Mouse (Mus musculus) forebrain, postnatal 0 days (tissue): ENCODE measurements around the gene Ube2d3. TPM values are rescaled to one million over a fixed set of nuclear protein-coding genes. Genes with fewer than 3 reads are reported as not detected.
A peak's percentile ranks its signal among the peaks of the same experiment; 100 is the strongest.
"Not testable (repeated sequence)": the region's sequence is repeated elsewhere in the genome, so short reads cannot be mapped to it uniquely, and the experiment has no call there.

Experiments
- ATAC-seq: fragments of 200-750 bp; cut with Nextera tagmentation; 2 replicates; pipeline ENCODE4 v1.8.0; 2017; ENCODE audit warnings: mild to moderate bottlenecking, moderate library complexity
- DNase-seq: peaks from one replicate; pipeline ENCODE4 v3.0.0-alpha.2; 2015
- H3K27ac ChIP-seq: fragments of 300-500 bp; sonication (generic); 2 replicates; pipeline ENCODE4 v1.5.1; 2014; ENCODE audit warnings: low read depth, mild to moderate bottlenecking, antibody characterized with exemption, low read length, moderate library complexity, mixed read lengths
- H3K27me3 ChIP-seq: fragments of 300-500 bp; sonication (generic); 2 replicates; pipeline ENCODE4 v1.6.1; 2014; ENCODE audit warnings: mild to moderate bottlenecking, low read length, mixed read lengths; ENCODE audit not compliant: insufficient read depth
- H3K36me3 ChIP-seq: fragments of 300-500 bp; sonication (generic); 2 replicates; pipeline ENCODE4 v1.6.1; 2014; ENCODE audit warnings: mild to moderate bottlenecking, moderate library complexity; ENCODE audit not compliant: insufficient read depth
- H3K4me1 ChIP-seq: fragments of 300-500 bp; sonication (generic); 2 replicates; pipeline ENCODE4 v1.6.1; 2014; ENCODE audit warnings: antibody characterized with exemption; ENCODE audit not compliant: insufficient read depth
- H3K4me2 ChIP-seq: fragments of 300-500 bp; sonication (generic); 2 replicates; pipeline ENCODE4 v1.6.1; 2014; ENCODE audit warnings: low read depth, mild to moderate bottlenecking, moderate library complexity
- H3K4me3 ChIP-seq: fragments of 300-500 bp; sonication (generic); 2 replicates; pipeline ENCODE4 v1.5.1; 2014; ENCODE audit warnings: low read depth, low read length, mixed read lengths
- H3K9ac ChIP-seq: fragments of 300-500 bp; sonication (generic); 2 replicates; pipeline ENCODE4 v1.6.1; 2014; ENCODE audit warnings: mild to moderate bottlenecking
- H3K9me3 ChIP-seq: fragments of 300-500 bp; sonication (generic); 2 replicates; pipeline ENCODE4 v1.6.1; 2016; ENCODE audit warnings: low read length
- CTCF ChIP-seq: sonication (generic); IDR thresholded peaks from 2 replicates; pipeline ENCODE4 v1.5.1; 2016; ENCODE audit warnings: antibody characterized with exemption, control low read depth, low read depth
- WGBS: fragments of 180-500 bp; shearing (Covaris S2); extraction: QIAGEN DNeasy Blood & Tissue Kit; methylation state at CpG from one replicate; pipeline ENCODE4 v1.1.7; 2014; 5-methylcytosine and 5-hydroxymethylcytosine counted together
- polyA plus RNA-seq: library from polyadenylated mRNA; unstranded; fragments of >200 nt; fragmentation: Nextera tagmentation; extraction: Ambion mirVana; gene quantifications from 2 replicates; pipeline ENCODE4 v1.2.1, GENCODE M21; 2015
- total RNA-seq: library from RNA; depleted of rRNA; stranded (reverse); fragments of >200 nt; gene quantifications from 2 replicates; pipeline ENCODE4 v1.2.3, GENCODE M21; 2014

Gene Ube2d3
- total and polyA plus RNA-seq, 2 experiments from 2014 or later, result 341 to 607 TPM

- DNase-seq, result no peak
- Histone ChIP-seq H3K36me3 (no peaks in the 10 kb centered on the region), H3K9ac (no peak overlapping the region), H3K27me3 (no peaks in the 10 kb centered on the region), H3K4me3 (no peak overlapping the region), H3K4me1 (no peaks in the 10 kb centered on the region), H3K9me3 (no peaks in the 10 kb centered on the region), H3K27ac (no peak overlapping the region), H3K4me2 (no peak overlapping the region)
- 88% methylated on average over 5 of the region's 5 CpGs for WGBS
- ATAC-seq, result no peak
- no peak for TF ChIP-seq CTCF
These were observed 52.0 kb downstream of the Ube2d3 start for GRCm38 (mm10) chr3:135489865-135490520.

- H3K27ac ChIP-seq, result no peak overlapping the region
- TF ChIP-seq CTCF, result no peak
- no peak overlapping the region for H3K4me2 ChIP-seq
- ATAC-seq (no peak), DNase-seq (no peak)
- H3K9me3 ChIP-seq, result no peaks in the 10 kb centered on the region
- H3K4me1 ChIP-seq, result no peaks in the 10 kb centered on the region
- no peak overlapping the region for H3K4me3 ChIP-seq
- WGBS, result 94% methylated on average over 6 of the region's 6 CpGs
- no peaks in the 10 kb centered on the region for H3K27me3 ChIP-seq
- H3K9ac ChIP-seq, result no peak overlapping the region
- no peaks in the 10 kb centered on the region for H3K36me3 ChIP-seq
These were observed 53.2 kb downstream of the Ube2d3 start for GRCm38 (mm10) chr3:135491102-135491501.

DNA sequence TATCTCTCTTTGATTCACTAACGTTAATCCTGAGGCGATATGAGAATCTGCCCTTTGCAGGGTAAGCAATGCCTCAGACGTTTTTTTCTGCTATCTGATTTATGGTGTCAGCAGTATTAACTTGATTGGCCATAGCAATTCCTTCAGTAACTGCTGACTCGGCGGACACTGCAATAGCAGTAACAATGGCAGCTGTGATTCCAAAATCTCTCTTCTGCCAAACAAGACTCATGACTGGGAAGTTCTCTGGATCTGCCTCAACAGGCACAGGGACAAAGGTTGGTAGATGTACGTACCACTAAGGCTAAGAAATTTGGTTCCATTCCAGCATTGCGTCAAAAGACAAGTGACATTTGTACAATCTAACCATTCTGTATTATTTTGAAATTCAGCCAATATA is 55.4 kb downstream of the Ube2d3 start:
- not testable (repeated sequence) for H3K4me3 ChIP-seq, DNase-seq, H3K9me3 ChIP-seq, H3K27ac ChIP-seq, H3K4me1 ChIP-seq, ATAC-seq, H3K36me3 ChIP-seq, H3K9ac ChIP-seq, H3K4me2 ChIP-seq, H3K27me3 ChIP-seq
- 80% methylated on average over 7 of the region's 7 CpGs for WGBS

- not testable (repeated sequence) for H3K27me3 ChIP-seq, H3K36me3 ChIP-seq, H3K27ac ChIP-seq, DNase-seq, H3K4me3 ChIP-seq, H3K9me3 ChIP-seq, H3K9ac ChIP-seq, H3K4me2 ChIP-seq, H3K4me1 ChIP-seq, ATAC-seq
- 89% methylated on average over 4 of the region's 4 CpGs for WGBS
These were observed 60.0 kb downstream of the Ube2d3 start for GRCm38 (mm10) chr3:135497956-135498355.

DNA sequence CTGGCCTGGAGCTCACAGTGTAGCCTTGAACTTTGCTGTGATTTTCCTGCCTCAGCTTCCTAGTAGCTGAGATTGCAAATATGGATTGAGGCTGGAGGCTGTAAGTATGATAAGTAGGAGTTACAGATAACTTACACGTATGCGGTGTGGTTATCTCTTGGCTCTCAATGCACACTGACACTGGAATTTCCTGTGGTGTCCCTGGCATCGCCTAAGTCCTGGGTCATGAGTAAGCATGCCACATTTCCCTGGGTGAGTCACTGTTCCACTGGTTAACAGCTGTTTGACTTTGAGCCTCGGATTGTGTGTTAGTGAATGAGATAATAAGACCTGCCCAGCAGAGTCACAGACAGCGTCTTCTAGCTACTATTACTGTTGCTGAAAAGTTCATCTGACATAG is 60.9 kb downstream of the Ube2d3 start:
- 92% methylated on average over 5 of the region's 5 CpGs for WGBS
- no peak for ATAC-seq
- Histone ChIP-seq H3K36me3 (no peaks in the 10 kb centered on the region), H3K4me3 (no peak overlapping the region), H3K9ac (no peak overlapping the region), H3K4me2 (no peak overlapping the region), H3K27me3 (no peaks in the 10 kb centered on the region), H3K4me1 (no peaks in the 10 kb centered on the region), H3K27ac (no peak overlapping the region), H3K9me3 (no peaks in the 10 kb centered on the region)
- no peak for DNase-seq
- TF ChIP-seq CTCF, result no peak

GRCm38 (mm10) chr3:135503160-135503559 is 65.2 kb downstream of the Ube2d3 start:
- H3K4me2 ChIP-seq, result no peak overlapping the region
- no peaks in the 10 kb centered on the region for H3K9me3 ChIP-seq
- ATAC-seq, result no peak
- WGBS, result 89% methylated on average over 5 of the region's 5 CpGs
- H3K9ac ChIP-seq, result no peak overlapping the region
- TF ChIP-seq CTCF, result no peak
- no peaks in the 10 kb centered on the region for H3K36me3 ChIP-seq
- H3K27me3 ChIP-seq, result no peaks in the 10 kb centered on the region
- DNase-seq, result no peak
- H3K4me3 ChIP-seq, result no peak overlapping the region
- no peak overlapping the region for H3K27ac ChIP-seq
- no peaks in the 10 kb centered on the region for H3K4me1 ChIP-seq

DNA sequence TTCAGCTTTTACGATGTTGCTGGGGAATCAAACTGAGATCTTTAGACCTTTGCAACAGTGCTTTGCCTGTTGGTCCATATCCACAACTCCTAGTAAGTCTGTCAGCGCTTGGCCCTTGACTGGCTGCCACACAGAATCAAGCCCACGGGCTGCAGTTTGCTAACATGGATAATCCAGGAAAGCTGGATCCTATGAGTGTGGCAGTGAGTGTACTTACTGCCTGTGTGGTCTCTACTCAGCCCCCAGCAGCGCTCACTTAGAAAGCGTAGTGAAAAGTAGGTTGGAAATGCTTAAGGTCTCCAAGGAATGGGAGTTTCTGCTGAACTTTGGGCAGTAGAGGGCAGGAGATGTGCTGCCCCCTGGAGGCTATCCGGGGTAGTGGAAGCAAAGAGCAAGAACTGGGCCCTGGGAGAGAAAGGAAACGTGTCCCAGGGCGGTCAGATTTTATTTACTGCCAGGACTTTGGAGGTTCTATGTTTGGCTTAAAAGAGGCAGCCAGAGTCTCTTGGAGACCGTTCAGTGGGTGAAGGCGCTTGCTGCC is 67.5 kb downstream of the Ube2d3 start:
- Histone ChIP-seq H3K4me3 (no peak overlapping the region), H3K27me3 (no peaks in the 10 kb centered on the region), H3K9ac (no peak overlapping the region), H3K4me1 (no peaks in the 10 kb centered on the region), H3K9me3 (no peaks in the 10 kb centered on the region), H3K4me2 (no peak overlapping the region), H3K36me3 (no peaks in the 10 kb centered on the region), H3K27ac (no peak overlapping the region)
- DNase-seq (no peak), ATAC-seq (no peak)
- TF ChIP-seq CTCF, result peak; percentile 47; the same call in 1 of the 2 replicates
- 61% methylated on average over 10 of the region's 10 CpGs for WGBS
